Mouse (Mus musculus) MEL (cell line): ENCODE results near the gene Ccdc63. TPM values are rescaled to one million over a fixed set of nuclear protein-coding genes. Genes with fewer than 3 reads are reported as not detected.

Experiments
- DNase-seq: peaks from one replicate; pipeline ENCODE4 v3.0.0; 2011; ENCODE audit warnings: low read depth, low spot score
- H3K27ac ChIP-seq: 2 replicates; pipeline ENCODE4 v1.5.1; 2012; ENCODE audit warnings: low read depth, mild to moderate bottlenecking, control low read depth, low read length, moderate library complexity; ENCODE audit not compliant: control insufficient read depth
- H3K27me3 ChIP-seq, 2 experiments: fragments of 150-350 bp in 1 of 2; sonication (generic) in 1 of 2; 2 replicates each; pipeline ENCODE4 v1.6.1; 2012; ENCODE audit warnings: low read length in 2 of 2, mild to moderate bottlenecking in 2 of 2, improper control_type of control experiment in 1 of 2, moderate library complexity in 1 of 2; ENCODE audit not compliant: insufficient read depth in 2 of 2, control insufficient read depth in 1 of 2
- H3K36me3 ChIP-seq, 2 experiments: 2 replicates each; pipeline ENCODE4 v1.6.1; 2012 to 2014; ENCODE audit warnings: low read length in 2 of 2, improper control_type of control experiment in 1 of 2, inconsistent platforms in 1 of 2, mild to moderate bottlenecking in 1 of 2; ENCODE audit not compliant: insufficient read depth in 2 of 2, control insufficient read depth in 1 of 2
- H3K4me1 ChIP-seq, 2 experiments: fragments of 150-350 bp in 1 of 2; sonication (generic) in 1 of 2; 2 replicates each; pipeline ENCODE4 v1.6.1; 2012; ENCODE audit warnings: low read length in 2 of 2, improper control_type of control experiment in 1 of 2, mild to moderate bottlenecking in 1 of 2; ENCODE audit not compliant: insufficient read depth in 2 of 2, control insufficient read depth in 1 of 2
- H3K4me3 ChIP-seq, 2 experiments: fragments of 150-350 bp in 1 of 2; sonication (generic) in 1 of 2; 2 replicates each; pipeline ENCODE4 v1.5.1; 2012; ENCODE audit warnings: low read depth in 2 of 2, low read length in 2 of 2, mild to moderate bottlenecking in 2 of 2, moderate library complexity in 2 of 2, control low read depth in 1 of 2, improper control_type of control experiment in 1 of 2; ENCODE audit not compliant: control insufficient read depth in 1 of 2, insufficient read depth in 1 of 2
- H3K79me2 ChIP-seq: 2 replicates; pipeline ENCODE4 v1.6.1; 2012; ENCODE audit warnings: mild to moderate bottlenecking, low read length, moderate library complexity; ENCODE audit not compliant: control insufficient read depth, poor library complexity, insufficient read depth
- H3K9ac ChIP-seq: 2 replicates; pipeline ENCODE4 v1.6.1; 2012; ENCODE audit warnings: low read depth, mild to moderate bottlenecking, control low read depth, low read length, moderate library complexity; ENCODE audit not compliant: control insufficient read depth, poor library complexity, severe bottlenecking
- H3K9me3 ChIP-seq: fragments of 150-350 bp; sonication (generic); replicated peaks from 2 replicates; pipeline ENCODE4 v1.6.1; 2012; ENCODE audit warnings: mild to moderate bottlenecking, low read length, improper control_type of control experiment, moderate library complexity; ENCODE audit not compliant: insufficient read depth
- CTCF ChIP-seq, 3 experiments: IDR thresholded peaks in 2 of 3; conservative IDR thresholded peaks in 1 of 3; 2 replicates each; pipeline ENCODE4 v1.5.1; 2011 to 2012; ENCODE audit warnings: low read length in 3 of 3, low read depth in 2 of 3, mild to moderate bottlenecking in 2 of 3, improper control_type of control experiment in 1 of 3, inconsistent platforms in 1 of 3, mixed read lengths in 1 of 3, moderate library complexity in 1 of 3; ENCODE audit not compliant: control insufficient read depth in 1 of 3, insufficient read depth in 1 of 3, poor library complexity in 1 of 3, severe bottlenecking in 1 of 3
- E2F4 ChIP-seq: IDR thresholded peaks from 2 replicates; pipeline ENCODE4 v1.6.1; 2011; ENCODE audit warnings: low read depth, low read length, improper control_type of control experiment, borderline replicate concordance
- ELF1 ChIP-seq: IDR thresholded peaks from 2 replicates; pipeline ENCODE4 v1.6.1; 2014; ENCODE audit warnings: low read depth, mild to moderate bottlenecking, inconsistent platforms, low read length, improper control_type of control experiment, moderate library complexity
- EP300 ChIP-seq, 2 experiments: IDR thresholded peaks; 2 replicates each; pipeline ENCODE4 v1.6.1; 2011; ENCODE audit warnings: improper control_type of control experiment in 2 of 2, low read length in 2 of 2, low read depth in 1 of 2, mild to moderate bottlenecking in 1 of 2
- ETS1 ChIP-seq: IDR thresholded peaks from 2 replicates; pipeline ENCODE4 v1.6.1; 2012; ENCODE audit warnings: low read depth, mild to moderate bottlenecking, inconsistent platforms, low read length, improper control_type of control experiment, moderate library complexity
- GABPA ChIP-seq: IDR thresholded peaks from 2 replicates; pipeline ENCODE4 v1.6.1; 2012; ENCODE audit warnings: low read depth, mild to moderate bottlenecking, inconsistent platforms, low read length, improper control_type of control experiment, moderate library complexity
- HCFC1 ChIP-seq: IDR thresholded peaks from 2 replicates; pipeline ENCODE4 v1.6.1; 2012; ENCODE audit warnings: low read depth, mild to moderate bottlenecking, inconsistent platforms, low read length, improper control_type of control experiment, moderate library complexity
- JUND ChIP-seq: IDR thresholded peaks from 2 replicates; pipeline ENCODE4 v1.6.1; 2011; ENCODE audit warnings: low read depth, mild to moderate bottlenecking, improper control_type of control experiment, low read length
- KAT2A ChIP-seq: conservative IDR thresholded peaks from 2 replicates; pipeline ENCODE4 v1.6.1; 2012; ENCODE audit warnings: low read depth, low read length, improper control_type of control experiment, inconsistent platforms
- MXI1 ChIP-seq: IDR thresholded peaks from 2 replicates; pipeline ENCODE4 v1.6.1; 2011; ENCODE audit warnings: mild to moderate bottlenecking, low read depth, low read length, improper control_type of control experiment
- MYB ChIP-seq: IDR thresholded peaks from 2 replicates; pipeline ENCODE4 v1.6.1; 2011; ENCODE audit warnings: mild to moderate bottlenecking, low read depth, low read length, improper control_type of control experiment
- NRF1 ChIP-seq: IDR thresholded peaks from 2 replicates; pipeline ENCODE4 v1.6.1; 2014; ENCODE audit warnings: low read depth, mild to moderate bottlenecking, inconsistent platforms, low read length, improper control_type of control experiment, moderate library complexity; ENCODE audit not compliant: poor library complexity, insufficient read depth, severe bottlenecking
- POLR2A ChIP-seq, 2 experiments: IDR thresholded peaks; 2 replicates each; pipeline ENCODE4 v1.6.1; 2011 to 2012; ENCODE audit warnings: low read length in 2 of 2, mild to moderate bottlenecking in 2 of 2, control low read depth in 1 of 2, improper control_type of control experiment in 1 of 2, low read depth in 1 of 2, moderate library complexity in 1 of 2; ENCODE audit not compliant: control insufficient read depth in 1 of 2, insufficient read depth in 1 of 2, poor library complexity in 1 of 2
- RAD21 ChIP-seq: IDR thresholded peaks from 2 replicates; pipeline ENCODE4 v1.6.1; 2011; ENCODE audit warnings: mild to moderate bottlenecking, low read depth, low read length, improper control_type of control experiment
- SMC3 ChIP-seq: IDR thresholded peaks from 2 replicates; pipeline ENCODE4 v1.6.1; 2011; ENCODE audit warnings: low read depth, low read length, improper control_type of control experiment
- TAL1 ChIP-seq: IDR thresholded peaks from 2 replicates; pipeline ENCODE4 v1.6.1; 2012; ENCODE audit warnings: mild to moderate bottlenecking, inconsistent platforms, low read length, moderate library complexity, mixed read lengths
- USF1 ChIP-seq: IDR thresholded peaks from 2 replicates; pipeline ENCODE4 v1.6.1; 2014; ENCODE audit warnings: low read depth, mild to moderate bottlenecking, inconsistent platforms, low read length, improper control_type of control experiment, moderate library complexity
- USF2 ChIP-seq, 2 experiments: IDR thresholded peaks; 2 replicates each; pipeline ENCODE4 v1.6.1; 2011 to 2012; ENCODE audit warnings: improper control_type of control experiment in 2 of 2, low read length in 2 of 2, borderline replicate concordance in 1 of 2, inconsistent platforms in 1 of 2, low read depth in 1 of 2, mild to moderate bottlenecking in 1 of 2; ENCODE audit not compliant: insufficient read depth in 1 of 2
- ZC3H11A ChIP-seq: IDR thresholded peaks from 2 replicates; pipeline ENCODE4 v1.6.1; 2012; ENCODE audit warnings: low read depth, mild to moderate bottlenecking, inconsistent platforms, low read length, improper control_type of control experiment
- ZNF384 ChIP-seq: IDR thresholded peaks from 2 replicates; pipeline ENCODE4 v1.6.1; 2012; ENCODE audit warnings: low read depth, mild to moderate bottlenecking, inconsistent platforms, low read length, improper control_type of control experiment
- polyA plus RNA-seq, 2 experiments: library from polyadenylated mRNA; stranded (reverse) in 1 of 2; unstranded in 1 of 2; fragments of >175 nt in 1 of 2; fragments of >200 nt in 1 of 2; gene quantifications; 2 replicates each; pipeline versions ENCODE4 v1.2.1 to v1.2.4; 2012; ENCODE audit warnings: low replicate concordance in 2 of 2, low read depth in 1 of 2; ENCODE audit not compliant: insufficient read length in 2 of 2, insufficient read depth in 1 of 2, missing spikeins in 1 of 2
- total RNA-seq: library from RNA; depleted of rRNA; stranded (reverse); fragments of 300-350 nt; gene quantifications from 2 replicates; pipeline ENCODE4 v1.2.3, GENCODE M21; 2012

Gene Ccdc63
- total and polyA plus RNA-seq, 3 experiments = 1.6 to 4.7 TPM; not detected in 1

GRCm38 (mm10) chr5:122104981-122105380, 35.6 kb downstream of the Ccdc63 start:
- Histone ChIP-seq H3K4me1 (no peaks in the 10 kb centered on the region; a peak in 3 of 4 replicates), H3K27ac (no peak overlapping the region), H3K27me3 (peaks cover 0 to 3% of the 10 kb centered on the region in 2 experiments; a peak in 3 of 4 replicates), H3K36me3 (no peaks in the 10 kb centered on the region), H3K9ac (no peak overlapping the region), H3K79me2 (no peaks in the 10 kb centered on the region), H3K4me3 (no peak overlapping the region), H3K9me3 (no peaks in the 10 kb centered on the region)
- TF ChIP-seq MXI1 (no peak), EP300 (IDR thresholded peaks at IDR 0.05; ENCODE audit: low read depth in 1 of 2, low read length in 2 of 2) (no peak), SMC3 (no peak), GABPA (no peak), ELF1 (no peak)
- DNase-seq = no peak

- DNase-seq = peak; percentile 73
- no peak overlapping the region for H3K9ac ChIP-seq
- TF ChIP-seq SMC3 (peak; percentile 58), POLR2A (IDR thresholded peaks at IDR 0.05; ENCODE audit: control insufficient read depth in 1 of 2, insufficient read depth in 1 of 2, low read depth in 1 of 2, low read length in 2 of 2, poor library complexity in 1 of 2) (no peak), HCFC1 (no peak), USF2 (IDR thresholded peaks at IDR 0.05; ENCODE audit: borderline replicate concordance in 1 of 2, insufficient read depth in 1 of 2, low read depth in 1 of 2, low read length in 2 of 2) (no peak), RAD21 (peak; percentile 53), NRF1 (no peak), ZNF384 (peak; percentile 91), ZC3H11A (peak; percentile 12; the same call in 1 of the 2 replicates), CTCF (IDR thresholded peaks at IDR 0.05 in 2 of 3, conservative IDR thresholded peaks at IDR 0.05 in 1 of 3; ENCODE audit: control insufficient read depth in 1 of 3, insufficient read depth in 1 of 3, low read depth in 2 of 3, low read length in 3 of 3, poor library complexity in 1 of 3, severe bottlenecking in 1 of 3) (peak; percentile 84 to 93 (median 92))
- no peaks in the 10 kb centered on the region; a peak in 3 of 4 replicates for H3K4me1 ChIP-seq
- no peaks in the 10 kb centered on the region for H3K79me2 ChIP-seq
- H3K27ac ChIP-seq = no peak overlapping the region
- H3K36me3 ChIP-seq = no peaks in the 10 kb centered on the region
- no peak overlapping the region for H3K4me3 ChIP-seq
- H3K27me3 ChIP-seq = peaks cover 0 to 4% of the 10 kb centered on the region in 2 experiments; a peak in 3 of 4 replicates
- no peaks in the 10 kb centered on the region for H3K9me3 ChIP-seq
These were observed 36.4 kb downstream of the Ccdc63 start for GRCm38 (mm10) chr5:122104201-122104600.

GRCm38 (mm10) chr5:122103075-122103474, 37.5 kb downstream of the Ccdc63 start:
- TF ChIP-seq ELF1 (no peak), TAL1 (no peak), JUND (no peak), USF1 (no peak), USF2 (IDR thresholded peaks at IDR 0.05; ENCODE audit: borderline replicate concordance in 1 of 2, insufficient read depth in 1 of 2, low read depth in 1 of 2, low read length in 2 of 2) (no peak), MYB (no peak), EP300 (IDR thresholded peaks at IDR 0.05; ENCODE audit: low read depth in 1 of 2, low read length in 2 of 2) (no peak), NRF1 (no peak), RAD21 (no peak), MXI1 (no peak), KAT2A (no peak), E2F4 (no peak), ETS1 (no peak)
- Histone ChIP-seq H3K27me3 (peaks cover 2 to 5% of the 10 kb centered on the region in 2 experiments), H3K4me3 (peak overlapping the region; percentile 47 to 65), H3K9me3 (no peaks in the 10 kb centered on the region), H3K36me3 (no peaks in the 10 kb centered on the region), H3K27ac (no peak overlapping the region), H3K4me1 (no peaks in the 10 kb centered on the region; a peak in 3 of 4 replicates), H3K9ac (peak overlapping the region; percentile 60), H3K79me2 (no peaks in the 10 kb centered on the region)
- DNase-seq = peak; percentile 80
